Mouse (Mus musculus) bone marrow macrophage, adult 2 months (primary cell): ENCODE results near the gene Ankrd53.

Experiments used
- CTCF ChIP-seq: IDR thresholded peaks from 2 replicates; pipeline ENCODE4 v1.5.1; 2012; ENCODE audit warnings: low read depth, mild to moderate bottlenecking, low read length, moderate library complexity
- POLR2A ChIP-seq: IDR thresholded peaks from 2 replicates; pipeline ENCODE4 v1.6.1; 2012; ENCODE audit warnings: mild to moderate bottlenecking, low read depth, low read length, borderline replicate concordance

GRCm38 (mm10) chr6:83815801-83816200 lies 53.4 kb downstream of the Ankrd53 start:
- no peak for TF ChIP-seq CTCF
- no peak for TF ChIP-seq POLR2A
